Mouse (Mus musculus): ENCODE measurements around the gene Obscn. TPM values are rescaled to one million over a fixed set of nuclear protein-coding genes. Genes with fewer than 3 reads are reported as not detected.

The Obscn gene
- polyA plus RNA-seq, 1 experiment from 2014 or later, result 1.0 TPM

DNA sequence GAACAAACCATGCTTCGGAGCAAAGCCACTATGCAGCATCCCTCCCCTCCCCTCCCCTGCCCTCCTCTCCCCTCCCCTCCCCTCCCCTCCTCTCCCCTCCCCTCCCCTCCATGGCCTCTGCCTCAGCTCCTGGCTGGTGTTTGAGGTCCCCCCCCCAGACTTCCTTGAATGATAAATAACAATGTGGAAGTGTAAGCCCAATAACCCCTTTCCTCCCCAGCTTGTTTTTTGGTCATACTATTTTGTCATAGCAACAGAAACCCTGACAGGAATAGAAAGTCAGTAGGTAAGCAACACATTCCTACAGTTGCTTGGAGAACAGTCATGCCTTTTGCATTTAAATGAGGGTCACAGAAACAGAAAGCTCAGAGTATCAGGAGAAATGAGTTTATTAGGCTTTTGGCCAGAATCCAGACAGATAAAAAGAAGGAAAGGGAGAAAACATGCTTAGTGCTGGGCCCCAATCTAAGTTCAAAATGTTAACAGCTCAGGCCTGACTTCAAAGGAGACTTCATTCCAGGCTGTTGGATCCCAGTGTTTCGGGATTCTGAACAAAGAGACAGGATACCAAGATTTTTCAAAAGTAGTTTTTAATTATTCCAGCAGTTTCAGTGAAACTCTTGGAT, 29.5 kb upstream of the Obscn start:
- H3K27ac ChIP-seq (ENCODE audit: low read length), result no peak overlapping the region; the same call in 1 of the 2 replicates
- WGBS, result 60% methylated on average over 2 of the region's 2 CpGs
- no peaks in the 10 kb centered on the region for H3K36me3 ChIP-seq (ENCODE audit: control insufficient read depth, insufficient read depth, low read length)
- no peak overlapping the region for H3K9ac ChIP-seq (ENCODE audit: low read depth, low read length)
- no peak overlapping the region for H3K4me3 ChIP-seq (ENCODE audit: low read length)
- ATAC-seq, result no peak
- H3K4me2 ChIP-seq (ENCODE audit: low read depth, low read length), result no peak overlapping the region
- H3K9me3 ChIP-seq (ENCODE audit: control insufficient read depth, low read length), result no peaks in the 10 kb centered on the region
- no peaks in the 10 kb centered on the region for H3K27me3 ChIP-seq (replicated peaks; ENCODE audit: control insufficient read depth, insufficient read depth, low read length)
- H3K4me1 ChIP-seq (ENCODE audit: control insufficient read depth, insufficient read depth, low read length), result peaks cover 15% of the 10 kb centered on the region

- 0 out of 2 replicates have a peak overlapping the region, but pooled peaks have one; percentile 54 for H3K27ac ChIP-seq (ENCODE audit: low read length)
- no peak for ATAC-seq
- no peaks in the 10 kb centered on the region for H3K9me3 ChIP-seq (ENCODE audit: control insufficient read depth, low read length)
- H3K4me2 ChIP-seq (ENCODE audit: low read depth, low read length), result peak overlapping the region; percentile 74
- 76% methylated on average over 9 of the region's 9 CpGs for WGBS
- H3K4me3 ChIP-seq (ENCODE audit: low read length), result no peak overlapping the region
- H3K9ac ChIP-seq (ENCODE audit: low read depth, low read length), result no peak overlapping the region
- H3K36me3 ChIP-seq (ENCODE audit: control insufficient read depth, insufficient read depth, low read length), result no peaks in the 10 kb centered on the region
- H3K27me3 ChIP-seq (replicated peaks; ENCODE audit: control insufficient read depth, insufficient read depth, low read length), result no peaks in the 10 kb centered on the region
- H3K4me1 ChIP-seq (ENCODE audit: control insufficient read depth, insufficient read depth, low read length), result peaks cover 15% of the 10 kb centered on the region
Measured at GRCm38 (mm10) chr11:59164384-59164783, 28.2 kb upstream of the Obscn start.

GRCm38 (mm10) chr11:59163255-59164236, 27.3 kb upstream of the Obscn start, which contains the start of gene Iba57:
Gene Iba57 (minus strand): TSS chr11:59163739.
- Histone ChIP-seq H3K4me2 (ENCODE audit: low read depth, low read length) (peak within 1 kb of the TSS; percentile 81), H3K27ac (ENCODE audit: low read length) (peak within 1 kb of the TSS; percentile 99), H3K9me3 (ENCODE audit: control insufficient read depth, low read length) (no peaks in the 10 kb centered on the region), H3K4me3 (ENCODE audit: low read length) (peak within 1 kb of the TSS; percentile 86), H3K36me3 (ENCODE audit: control insufficient read depth, insufficient read depth, low read length) (no peaks in the 10 kb centered on the region), H3K9ac (ENCODE audit: low read depth, low read length) (peak within 1 kb of the TSS; percentile 97), H3K4me1 (ENCODE audit: control insufficient read depth, insufficient read depth, low read length) (peaks cover 15% of the 10 kb centered on the region), H3K27me3 (replicated peaks; ENCODE audit: control insufficient read depth, insufficient read depth, low read length) (no peaks in the 10 kb centered on the region)
- peak; percentile 99 for ATAC-seq
- 3% methylated on average over 63 of the region's 68 CpGs for WGBS

DNA sequence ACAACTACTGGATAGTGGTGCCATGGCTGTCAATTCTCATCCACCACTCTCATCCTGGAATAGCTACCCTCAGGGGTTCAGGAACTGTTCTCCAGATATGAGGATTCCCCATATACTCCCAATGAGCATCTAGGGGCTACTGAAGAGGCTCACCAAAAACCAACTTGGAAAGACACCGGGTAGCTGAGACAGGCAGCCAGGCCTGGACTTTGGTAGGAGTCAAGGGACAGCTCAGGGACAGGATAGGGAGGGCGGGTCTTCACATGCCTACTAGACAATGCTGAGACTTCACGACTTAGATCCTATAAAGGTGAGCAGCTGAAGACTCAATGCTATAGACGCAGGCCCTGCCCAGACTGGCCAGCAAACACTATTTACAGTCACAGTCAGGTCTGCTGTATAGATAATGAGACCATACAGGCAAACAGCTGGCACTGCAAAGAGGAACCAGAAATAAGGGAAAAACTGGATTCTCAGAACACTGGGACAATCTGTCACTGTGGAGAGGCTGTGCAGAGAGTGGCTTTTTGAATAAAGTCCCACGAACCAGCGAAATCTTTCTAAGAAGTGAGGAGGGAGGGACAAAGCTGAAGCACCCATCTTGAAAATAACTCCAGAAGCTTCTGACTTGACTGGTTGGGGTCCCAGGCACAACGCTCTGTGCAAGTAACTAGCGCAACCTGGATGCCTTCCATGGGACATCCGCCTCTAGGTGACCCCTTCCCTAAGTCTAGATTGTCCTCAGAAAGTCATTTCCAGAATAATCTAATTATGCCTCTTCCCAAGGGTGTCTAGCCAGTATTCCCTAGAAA, 26.4 kb upstream of the Obscn start:
- no peaks in the 10 kb centered on the region for H3K9me3 ChIP-seq (ENCODE audit: control insufficient read depth, low read length)
- WGBS, result 49% methylated on average over 9 of the region's 9 CpGs
- H3K4me2 ChIP-seq (ENCODE audit: low read depth, low read length), result peak overlapping the region; percentile 81
- H3K27ac ChIP-seq (ENCODE audit: low read length), result peak overlapping the region; percentile 46
- ATAC-seq, result no peak
- peak overlapping the region; percentile 97 for H3K9ac ChIP-seq (ENCODE audit: low read depth, low read length)
- no peaks in the 10 kb centered on the region for H3K27me3 ChIP-seq (replicated peaks; ENCODE audit: control insufficient read depth, insufficient read depth, low read length)
- H3K4me1 ChIP-seq (ENCODE audit: control insufficient read depth, insufficient read depth, low read length), result peaks cover 15% of the 10 kb centered on the region
- peak overlapping the region; percentile 86 for H3K4me3 ChIP-seq (ENCODE audit: low read length)
- H3K36me3 ChIP-seq (ENCODE audit: control insufficient read depth, insufficient read depth, low read length), result no peaks in the 10 kb centered on the region

- peaks cover 15% of the 10 kb centered on the region for H3K4me1 ChIP-seq (ENCODE audit: control insufficient read depth, insufficient read depth, low read length)
- H3K9me3 ChIP-seq (ENCODE audit: control insufficient read depth, low read length), result no peaks in the 10 kb centered on the region
- H3K27me3 ChIP-seq (replicated peaks; ENCODE audit: control insufficient read depth, insufficient read depth, low read length), result no peaks in the 10 kb centered on the region
- H3K36me3 ChIP-seq (ENCODE audit: control insufficient read depth, insufficient read depth, low read length), result no peaks in the 10 kb centered on the region; the same call in 1 of the 2 replicates
- no peak overlapping the region for H3K27ac ChIP-seq (ENCODE audit: low read length)
- 74% methylated on average over 5 of the region's 5 CpGs for WGBS
- no peak overlapping the region for H3K4me3 ChIP-seq (ENCODE audit: low read length)
- no peak overlapping the region for H3K4me2 ChIP-seq (ENCODE audit: low read depth, low read length)
- no peak for ATAC-seq
- H3K9ac ChIP-seq (ENCODE audit: low read depth, low read length), result no peak overlapping the region
Measured at GRCm38 (mm10) chr11:59161398-59161797, 25.2 kb upstream of the Obscn start.

- ATAC-seq, result no peak
- no peak overlapping the region for H3K4me3 ChIP-seq (ENCODE audit: low read length)
- H3K9ac ChIP-seq (ENCODE audit: low read depth, low read length), result no peak overlapping the region
- no peak overlapping the region for H3K27ac ChIP-seq (ENCODE audit: low read length)
- H3K9me3 ChIP-seq (ENCODE audit: control insufficient read depth, low read length), result no peaks in the 10 kb centered on the region
- no peaks in the 10 kb centered on the region for H3K27me3 ChIP-seq (replicated peaks; ENCODE audit: control insufficient read depth, insufficient read depth, low read length)
- 91% methylated on average over 4 of the region's 4 CpGs for WGBS
- peaks cover 4% of the 10 kb centered on the region; the same call in 1 of the 2 replicates for H3K36me3 ChIP-seq (ENCODE audit: control insufficient read depth, insufficient read depth, low read length)
- peaks cover 15% of the 10 kb centered on the region for H3K4me1 ChIP-seq (ENCODE audit: control insufficient read depth, insufficient read depth, low read length)
- H3K4me2 ChIP-seq (ENCODE audit: low read depth, low read length), result no peak overlapping the region
Measured at GRCm38 (mm10) chr11:59159558-59159957, 23.4 kb upstream of the Obscn start.

DNA sequence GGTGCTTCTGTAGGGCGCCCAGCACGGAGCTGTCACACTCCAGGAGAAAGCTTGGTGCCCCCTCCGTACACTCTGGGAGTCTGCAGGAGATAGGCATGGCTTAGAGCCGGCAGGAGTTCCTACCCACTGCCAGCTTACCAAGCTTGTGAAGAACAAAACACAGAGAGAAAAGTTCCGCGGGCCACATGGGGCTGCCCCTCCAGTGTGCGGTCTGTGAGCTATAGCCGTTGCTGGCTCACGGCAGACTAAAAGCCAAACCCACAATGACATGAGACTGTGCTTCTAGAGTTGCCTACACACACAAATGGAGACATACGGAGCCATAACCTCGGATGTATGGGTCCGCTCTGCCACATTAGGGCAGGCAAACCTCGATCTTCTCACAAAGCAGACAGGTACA, 22.9 kb upstream of the Obscn start:
- Histone ChIP-seq H3K36me3 (ENCODE audit: control insufficient read depth, insufficient read depth, low read length) (peaks cover 4% of the 10 kb centered on the region; the same call in 1 of the 2 replicates), H3K4me3 (ENCODE audit: low read length) (no peak overlapping the region), H3K9ac (ENCODE audit: low read depth, low read length) (no peak overlapping the region), H3K4me2 (ENCODE audit: low read depth, low read length) (no peak overlapping the region), H3K27me3 (replicated peaks; ENCODE audit: control insufficient read depth, insufficient read depth, low read length) (no peaks in the 10 kb centered on the region), H3K9me3 (ENCODE audit: control insufficient read depth, low read length) (no peaks in the 10 kb centered on the region), H3K27ac (ENCODE audit: low read length) (no peak overlapping the region), H3K4me1 (ENCODE audit: control insufficient read depth, insufficient read depth, low read length) (peaks cover 13% of the 10 kb centered on the region)
- ATAC-seq, result no peak
- 91% methylated on average over 13 of the region's 13 CpGs for WGBS

DNA sequence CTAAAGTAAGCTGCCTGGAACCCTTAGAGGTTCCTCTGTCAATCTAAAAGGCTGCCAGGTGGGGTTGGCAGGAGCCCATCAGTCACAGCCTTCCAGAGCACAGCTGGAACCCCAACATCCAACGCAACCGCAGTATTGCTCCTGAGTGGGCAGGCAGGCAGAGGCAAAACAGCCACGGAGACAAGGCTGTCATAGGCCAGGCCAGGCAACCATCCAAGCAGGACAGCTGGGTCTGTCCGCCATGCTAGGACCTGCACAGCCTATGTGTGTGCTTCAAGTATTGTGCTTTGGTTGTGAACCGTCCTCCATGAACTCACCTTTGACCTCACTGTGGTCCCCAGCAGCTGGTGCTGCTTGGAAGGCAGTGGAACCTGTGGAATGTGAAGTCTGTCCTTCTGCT, 19.7 kb upstream of the Obscn start:
- H3K9me3 ChIP-seq (ENCODE audit: control insufficient read depth, low read length), result no peaks in the 10 kb centered on the region
- 94% methylated on average over 5 of the region's 5 CpGs for WGBS
- H3K9ac ChIP-seq (ENCODE audit: low read depth, low read length), result no peak overlapping the region
- no peak overlapping the region for H3K27ac ChIP-seq (ENCODE audit: low read length)
- no peaks in the 10 kb centered on the region for H3K27me3 ChIP-seq (replicated peaks; ENCODE audit: control insufficient read depth, insufficient read depth, low read length)
- H3K4me3 ChIP-seq (ENCODE audit: low read length), result no peak overlapping the region
- ATAC-seq, result no peak
- 0 out of 2 replicates have a peak, but pooled peaks cover 3% of the 10 kb centered on the region for H3K4me1 ChIP-seq (ENCODE audit: control insufficient read depth, insufficient read depth, low read length)
- no peak overlapping the region for H3K4me2 ChIP-seq (ENCODE audit: low read depth, low read length)
- H3K36me3 ChIP-seq (ENCODE audit: control insufficient read depth, insufficient read depth, low read length), result peaks cover 4% of the 10 kb centered on the region; the same call in 1 of the 2 replicates
